Mouse (Mus musculus): ENCODE results near the gene Coq8b. TPM values are rescaled to one million over a fixed set of nuclear protein-coding genes. Genes with fewer than 3 reads are reported as not detected.
A peak's percentile ranks its signal among the peaks of the same experiment; 100 is the strongest.

Gene Coq8b
- total RNA-seq, 1 experiment from 2014 or later: 8.2 TPM

DNA sequence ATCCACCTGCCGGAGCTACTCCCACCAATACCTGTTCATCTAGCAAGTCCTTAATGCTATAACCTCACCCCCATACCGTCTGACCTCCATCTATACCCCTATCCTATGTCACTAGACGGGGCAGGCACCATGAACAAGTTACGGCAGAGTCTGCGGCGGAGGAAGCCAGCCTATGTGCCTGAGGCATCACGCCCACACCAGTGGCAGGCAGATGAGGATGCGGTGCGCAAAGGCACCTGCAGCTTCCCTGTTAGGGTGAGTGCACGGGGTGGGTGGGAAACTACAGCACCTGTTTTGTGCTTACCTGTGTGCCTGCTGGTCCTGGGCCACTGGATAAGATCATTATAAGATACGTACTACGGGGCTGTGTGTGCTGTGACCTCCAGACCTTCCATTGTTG, 31.9 kb downstream of the Coq8b start:
- no peak for ATAC-seq (replicated peaks; ENCODE audit: low read depth, poor library complexity, severe bottlenecking)

- ATAC-seq (replicated peaks; ENCODE audit: low read depth, poor library complexity, severe bottlenecking): no peak
Measured at GRCm38 (mm10) chr7:27266515-27267128, 33.8 kb downstream of the Coq8b start.

DNA sequence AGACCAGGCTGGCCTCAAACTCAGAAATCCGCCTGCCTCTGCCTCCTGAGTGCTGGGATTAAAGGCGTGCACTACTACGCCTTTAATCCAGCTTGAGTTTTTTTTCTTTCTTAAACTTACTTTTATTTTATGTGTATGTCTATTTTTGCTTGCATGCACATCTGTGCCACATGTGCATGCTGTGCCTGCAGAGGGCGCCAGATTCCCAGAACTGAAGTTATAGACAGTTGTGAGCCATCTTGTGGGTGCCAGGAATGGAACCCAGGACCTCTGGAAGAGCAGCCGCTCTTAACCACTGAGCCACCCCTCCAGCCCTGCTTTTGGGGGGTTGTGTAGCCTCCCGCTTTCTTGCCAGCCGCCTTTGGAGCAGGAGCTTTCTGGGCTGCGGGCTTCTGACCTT, 38.6 kb downstream of the Coq8b start:
- ATAC-seq (replicated peaks; ENCODE audit: low read depth, poor library complexity, severe bottlenecking): no peak

GRCm38 (mm10) chr7:27273739-27274351, 41.0 kb downstream of the Coq8b start:
- peak; percentile 45 for ATAC-seq (replicated peaks; ENCODE audit: low read depth, poor library complexity, severe bottlenecking)

DNA sequence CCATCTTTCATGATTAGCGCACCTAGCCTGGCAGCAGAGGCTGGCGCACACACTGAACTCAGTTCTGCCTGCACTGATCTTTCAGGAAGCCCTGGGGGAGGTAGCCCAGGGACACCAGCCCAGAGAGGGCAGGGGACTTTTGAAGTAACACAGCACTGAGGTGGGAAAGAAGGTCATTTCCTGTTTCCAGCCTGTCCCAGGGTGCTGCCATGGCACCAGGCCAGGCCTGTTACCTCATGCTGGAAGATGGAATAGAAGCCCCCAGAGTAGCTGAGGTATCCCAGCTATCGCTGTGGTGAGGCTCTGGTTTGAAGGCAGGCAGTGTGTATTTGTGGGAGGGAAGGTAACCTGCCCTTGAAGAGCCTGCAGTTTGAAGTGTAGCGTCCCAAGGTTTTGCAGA, 42.1 kb downstream of the Coq8b start:
- ATAC-seq (replicated peaks; ENCODE audit: low read depth, poor library complexity, severe bottlenecking): no peak; the same call in 1 of the 2 replicates

DNA sequence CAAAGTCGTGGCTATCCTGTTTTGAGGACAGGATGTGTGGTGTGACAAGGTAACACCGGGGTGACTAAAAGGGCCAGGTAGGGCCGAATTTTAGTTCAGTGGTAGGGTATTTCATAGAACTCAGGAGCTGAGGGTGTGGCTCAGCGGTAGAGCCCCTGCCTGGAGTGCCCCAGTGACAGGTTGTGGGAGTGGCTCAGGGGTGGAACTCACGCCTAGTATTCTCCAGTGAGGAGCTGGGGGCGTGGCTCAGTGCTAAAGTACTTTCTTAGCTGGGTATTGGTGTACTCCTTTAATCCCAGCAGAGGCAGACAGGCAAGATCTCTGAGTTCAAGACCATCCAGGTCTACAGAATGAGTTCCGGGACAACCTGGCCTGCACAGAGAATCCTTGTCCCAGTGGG, 43.2 kb downstream of the Coq8b start:
- peak; percentile 37; the same call in 1 of the 2 replicates for ATAC-seq (replicated peaks; ENCODE audit: low read depth, poor library complexity, severe bottlenecking)

DNA sequence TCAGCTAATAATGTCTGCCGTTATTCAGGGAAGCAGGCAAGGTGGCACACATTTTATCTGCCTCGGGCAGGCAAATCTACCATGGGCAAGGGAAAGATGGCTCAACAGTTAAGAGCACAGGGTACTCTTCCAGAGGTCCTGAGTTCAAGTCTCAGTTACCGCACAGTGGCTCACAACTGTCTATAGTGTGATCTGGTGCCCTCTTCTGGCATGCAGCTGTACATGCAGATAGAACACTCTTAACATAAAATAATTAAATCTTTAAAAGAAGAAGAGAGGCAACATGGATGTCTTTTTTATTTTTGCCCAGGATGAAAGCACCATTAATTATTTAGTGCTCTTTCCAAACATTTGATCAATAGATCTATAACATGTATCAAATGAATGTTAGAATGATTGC, 44.4 kb downstream of the Coq8b start:
- no peak for ATAC-seq (replicated peaks; ENCODE audit: low read depth, poor library complexity, severe bottlenecking)

DNA sequence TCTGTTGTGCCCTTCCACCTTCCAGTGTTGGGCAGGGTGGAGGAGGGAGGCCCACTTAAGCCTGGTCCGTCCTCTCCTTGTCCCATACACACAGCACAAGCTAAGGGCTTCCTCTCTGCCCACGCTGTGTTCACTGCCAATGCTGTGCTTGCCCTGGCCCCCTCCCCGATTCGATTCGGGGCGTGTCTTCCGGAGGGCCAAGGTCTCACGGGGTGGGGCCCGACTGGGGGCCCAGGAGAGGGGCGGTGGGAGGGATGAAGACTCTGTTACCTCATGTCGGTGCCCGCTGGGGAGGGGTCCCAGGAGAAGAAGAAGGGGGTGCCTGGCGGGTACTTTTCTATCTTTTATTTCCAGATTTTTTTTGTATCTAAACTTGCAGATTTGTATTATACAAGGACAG, 48.9 kb downstream of the Coq8b start:
- no peak for ATAC-seq (replicated peaks; ENCODE audit: low read depth, poor library complexity, severe bottlenecking)

DNA sequence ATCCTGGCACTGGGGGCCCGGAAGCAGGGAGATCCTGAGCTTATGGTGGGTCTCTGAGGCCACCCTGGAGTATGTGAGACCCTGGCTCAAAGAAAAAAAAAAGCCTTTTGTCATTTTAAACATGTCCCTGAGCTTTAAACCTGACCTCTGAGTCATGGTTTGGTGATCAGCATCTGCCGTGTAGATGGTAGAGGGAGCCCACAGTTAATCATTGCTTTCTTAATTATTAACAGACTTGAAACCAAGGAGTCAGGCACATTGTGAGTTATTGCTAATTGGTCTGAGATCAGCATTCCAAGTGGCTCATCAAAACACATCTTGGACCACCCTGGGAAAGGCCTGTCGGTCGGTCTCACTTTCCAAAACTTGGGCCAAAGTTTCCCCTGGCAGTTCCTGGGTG, 49.4 kb downstream of the Coq8b start:
- ATAC-seq (replicated peaks; ENCODE audit: low read depth, poor library complexity, severe bottlenecking): no peak

- ATAC-seq (replicated peaks; ENCODE audit: low read depth, poor library complexity, severe bottlenecking): peak; percentile 26; the same call in 1 of the 2 replicates
Measured at GRCm38 (mm10) chr7:27284865-27285697, 52.3 kb downstream of the Coq8b start.

DNA sequence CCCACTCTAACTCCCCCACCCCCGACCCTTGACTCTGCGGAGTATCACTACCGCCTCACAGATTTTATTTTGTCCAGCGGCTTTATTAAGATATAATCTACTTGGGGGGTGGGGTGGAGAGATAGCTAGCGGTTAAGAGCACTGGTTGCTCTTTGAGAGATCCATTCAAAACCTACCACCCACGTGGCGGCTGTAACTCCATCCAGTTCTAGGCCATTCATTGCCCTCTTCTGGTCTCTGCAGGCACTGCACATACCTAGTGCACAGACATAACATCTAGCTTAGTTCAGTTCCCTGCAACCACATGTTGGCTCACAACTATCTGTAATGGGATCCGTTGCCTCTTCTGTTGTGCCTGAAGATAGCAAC, 52.9 kb downstream of the Coq8b start:
- ATAC-seq (replicated peaks; ENCODE audit: low read depth, poor library complexity, severe bottlenecking): peak; percentile 96

DNA sequence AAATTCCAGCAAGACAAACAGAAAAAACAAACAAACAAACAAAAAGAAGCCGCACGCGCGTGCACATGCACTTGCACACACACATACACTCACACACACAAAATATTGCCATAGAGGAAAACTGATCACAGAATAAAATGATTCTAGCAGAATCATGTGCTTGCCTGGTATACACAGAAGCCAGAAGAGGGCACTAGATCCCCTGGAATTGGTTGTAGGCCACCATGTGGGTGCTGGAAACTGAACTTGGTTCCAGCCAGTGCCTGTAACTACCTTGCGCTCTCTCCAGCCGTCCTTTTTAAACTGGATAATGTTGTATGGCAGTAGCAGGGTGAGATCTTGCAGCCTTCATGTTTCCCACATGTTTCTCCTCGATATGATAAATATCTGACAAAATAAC, 55.9 kb downstream of the Coq8b start:
- no peak for ATAC-seq (replicated peaks; ENCODE audit: low read depth, poor library complexity, severe bottlenecking)

- no peak for ATAC-seq (replicated peaks; ENCODE audit: low read depth, poor library complexity, severe bottlenecking)
Measured at GRCm38 (mm10) chr7:27290555-27290954, 57.7 kb downstream of the Coq8b start.

- no peak for ATAC-seq (replicated peaks; ENCODE audit: low read depth, poor library complexity, severe bottlenecking)
Measured at GRCm38 (mm10) chr7:27291795-27292466, 59.1 kb downstream of the Coq8b start.

DNA sequence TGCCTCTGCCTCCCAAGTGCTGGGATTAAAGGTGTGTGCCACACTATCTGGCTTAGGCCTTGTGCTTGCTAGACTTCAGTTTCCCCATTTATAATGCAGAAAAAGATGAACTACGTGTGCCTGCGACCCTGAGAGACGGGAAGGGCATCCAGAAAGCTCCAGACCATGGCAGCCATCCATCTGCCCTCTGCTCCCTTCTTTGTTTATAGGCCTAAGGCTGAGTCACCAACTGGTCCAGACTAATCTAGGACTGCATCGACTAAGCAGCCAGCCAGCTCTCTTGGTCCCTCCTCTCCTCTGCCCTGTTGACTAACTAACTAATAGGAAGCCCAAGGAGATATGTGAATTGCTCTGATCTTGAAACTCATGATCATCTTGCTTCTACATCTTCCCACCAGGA, 63.1 kb downstream of the Coq8b start:
- no peak for ATAC-seq (replicated peaks; ENCODE audit: low read depth, poor library complexity, severe bottlenecking)

- no peak for ATAC-seq (replicated peaks; ENCODE audit: low read depth, poor library complexity, severe bottlenecking)
Measured at GRCm38 (mm10) chr7:27296518-27296917, 63.7 kb downstream of the Coq8b start.

- ATAC-seq (replicated peaks; ENCODE audit: low read depth, poor library complexity, severe bottlenecking): no peak
Measured at GRCm38 (mm10) chr7:27298033-27298610, 65.3 kb downstream of the Coq8b start.

DNA sequence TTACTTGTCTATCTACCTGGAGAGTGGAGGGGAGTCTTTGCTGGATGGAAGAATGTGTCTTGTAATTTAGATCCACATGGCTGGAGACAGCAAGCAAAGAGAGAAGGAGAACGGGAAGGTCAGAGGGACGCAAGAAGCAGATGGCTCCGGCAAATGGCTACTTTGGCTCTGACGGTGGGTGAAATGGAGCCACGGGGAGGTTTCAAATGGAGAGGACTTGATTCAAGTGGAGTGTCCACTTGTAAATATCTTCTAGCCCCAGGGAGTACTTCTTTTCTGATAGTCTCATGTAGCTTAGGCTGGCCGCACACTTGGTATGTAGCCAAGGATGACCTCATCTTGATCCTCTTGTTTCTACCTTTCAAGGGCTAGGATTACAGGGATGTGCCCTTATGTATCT, 66.0 kb downstream of the Coq8b start:
- no peak for ATAC-seq (replicated peaks; ENCODE audit: low read depth, poor library complexity, severe bottlenecking)

DNA sequence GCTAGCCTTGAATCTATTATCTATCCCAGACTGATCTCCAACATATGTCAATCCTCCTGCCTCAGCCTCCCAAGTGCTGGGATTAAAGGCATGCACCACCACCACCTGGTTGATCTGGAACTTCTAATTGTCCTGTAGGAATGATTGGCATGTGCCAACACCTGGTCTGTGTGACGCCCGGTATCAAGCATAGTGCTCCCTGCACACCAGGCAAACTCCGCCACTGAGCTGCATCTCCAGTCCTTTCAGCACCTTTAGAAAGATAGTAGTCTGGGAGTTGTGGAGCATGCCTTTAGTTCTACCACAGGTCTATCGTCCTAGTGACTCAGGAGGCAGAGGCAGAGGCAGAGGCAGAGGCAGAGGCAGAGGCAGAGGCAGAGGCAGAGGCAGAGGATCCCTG, 67.5 kb downstream of the Coq8b start:
- no peak for ATAC-seq (replicated peaks; ENCODE audit: low read depth, poor library complexity, severe bottlenecking)

DNA sequence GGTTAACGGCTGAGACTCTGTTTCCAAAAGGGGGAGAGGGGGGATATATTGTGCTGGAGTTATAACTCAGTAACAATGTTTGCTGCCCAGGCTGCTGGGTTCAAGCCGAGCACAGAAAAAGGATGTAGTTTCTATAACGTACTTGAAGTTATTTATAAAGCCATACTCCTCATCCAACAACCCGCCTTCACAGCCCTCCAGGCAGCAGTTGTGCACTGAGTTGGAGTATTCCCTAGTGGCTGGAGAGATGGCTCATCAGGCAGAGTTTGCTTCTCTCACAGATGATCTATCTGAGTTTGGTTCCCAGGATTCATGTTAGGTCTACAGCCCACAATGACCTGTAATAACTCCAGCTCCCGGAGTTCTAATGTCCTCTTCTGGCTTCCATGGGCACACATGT, 68.0 kb downstream of the Coq8b start:
- no peak for ATAC-seq (replicated peaks; ENCODE audit: low read depth, poor library complexity, severe bottlenecking)

Data from common myeloid progenitor, adult 5-6 weeks (primary cell).